ENCODE assay signal across 10 mouse cellular contexts in the genomic region with DNA sequence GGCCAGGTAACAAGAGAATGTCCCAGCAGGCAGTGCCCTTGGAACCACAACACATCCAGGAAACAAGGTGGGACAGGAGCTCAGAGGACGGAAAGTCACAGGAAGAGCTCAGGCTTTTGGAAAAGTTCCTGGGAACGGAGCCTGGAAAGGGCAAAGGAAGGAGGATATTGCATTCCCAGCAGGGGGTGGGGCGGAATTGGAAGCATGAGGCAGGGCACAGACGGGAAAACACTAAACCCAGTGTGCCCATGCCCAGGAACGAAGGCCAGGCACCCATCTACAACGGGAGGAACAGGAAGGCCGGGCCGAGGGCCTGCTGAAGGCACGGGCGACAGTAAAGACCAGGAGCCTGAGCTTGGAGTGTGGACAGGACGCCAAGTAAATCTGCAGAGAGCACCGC.
DNase-seq lines count a peak whose midpoint lies in the region; ATAC-seq and TF ChIP-seq lines count a peak whose summit lies in the region.
"Had no signal": no experiment of that assay in that cellular context is flagged by ENCODE, and none has a peak within 500 bp of the region (broad histone marks: within the 10 kb centered on the region; RNA-seq: fewer than 3 reads in every experiment).

No protein-coding gene starts in this region.

- H3K9me3 ChIP-seq in heart, postnatal 0 days (replicated peaks; ENCODE audit: control insufficient read depth, low read length) = no peaks in the 10 kb centered on the region
- H3K9me3 ChIP-seq: neural tube, embryonic 12.5 days had no signal

- H3K27ac ChIP-seq in left cerebral cortex, adult 2 months = no peak overlapping the region
- peak overlapping the region; percentile 93 for H3K27ac ChIP-seq in heart, postnatal 0 days (ENCODE audit: low read depth)
- H3K27ac ChIP-seq: neural tube, embryonic 12.5 days had no signal

- 17% methylated on average over 12 of the region's 12 CpGs for WGBS in heart, postnatal 0 days

- DNase-seq in left cerebral cortex, postnatal 4 days = peak; percentile 46
- no peak for DNase-seq in left cerebral cortex, adult 2 months (ENCODE audit: extremely low spot score in 1 of 2, low spot score in 2 of 2)
- DNase-seq in cerebellum, postnatal 10 days = peak; percentile 67 to 77
- peak; percentile 60 for DNase-seq in heart, postnatal 0 days (ENCODE audit: low spot score)
- peak; percentile 78 for DNase-seq in lung, postnatal 10 days
- DNase-seq in right cerebral cortex, adult 2 months (ENCODE audit: low spot score in 2 of 2) = no peak
- DNase-seq in right cerebral cortex, adult 18-20 months = no peak
- DNase-seq: layer of hippocampus, adult 9-11 months had no signal

- no peaks in the 10 kb centered on the region for H3K27me3 ChIP-seq in heart, postnatal 0 days (ENCODE audit: control insufficient read depth, insufficient read depth, low read length)
- H3K27me3 ChIP-seq: neural tube, embryonic 12.5 days had no signal

- peaks cover 38% of the 10 kb centered on the region for H3K4me1 ChIP-seq in heart, postnatal 0 days (ENCODE audit: control insufficient read depth, insufficient read depth)
- H3K4me1 ChIP-seq: neural tube, embryonic 12.5 days had no signal

- peak overlapping the region; percentile 42; the same call in 1 of the 2 replicates for H3K4me2 ChIP-seq in heart, postnatal 0 days (ENCODE audit: low read depth, low read length)
- H3K4me2 ChIP-seq: neural tube, embryonic 12.5 days had no signal

- TF ChIP-seq CTCF in left cerebral cortex, adult 2 months (IDR thresholded peaks at IDR 0.05) = no peak
- TF ChIP-seq CTCF in heart, postnatal 0 days (IDR thresholded peaks at IDR 0.05; ENCODE audit: low read depth) = no peak

- intact Hi-C loops in left cerebral cortex, postnatal 4 days (cut with DNase I) = no loop called here
- intact Hi-C loops in left cerebral cortex, adult 2 months (cut with DNase I) = no loop called here

- no peak overlapping the region for H3K4me3 ChIP-seq in left cerebral cortex, adult 2 months
- no peak overlapping the region for H3K4me3 ChIP-seq in heart, postnatal 0 days (ENCODE audit: low read depth, low read length)
- H3K4me3 ChIP-seq: neural tube, embryonic 12.5 days had no signal

- H3K36me3 ChIP-seq in heart, postnatal 0 days (replicated peaks; ENCODE audit: control insufficient read depth, insufficient read depth, low read length) = no peaks in the 10 kb centered on the region
- H3K36me3 ChIP-seq: neural tube, embryonic 12.5 days had no signal

- peak; percentile 35; the same call in 1 of the 2 replicates for TF ChIP-seq EP300 in heart, postnatal 0 days (IDR thresholded peaks at IDR 0.05; ENCODE audit: low read depth)

- peak overlapping the region; percentile 59 for H3K9ac ChIP-seq in heart, postnatal 0 days (replicated peaks; ENCODE audit: low read depth, low read length)
- H3K9ac ChIP-seq: neural tube, embryonic 12.5 days had no signal

- ATAC-seq in heart, postnatal 0 days (ENCODE audit: insufficient read depth, low read depth) = peak; percentile 59
- no peak for ATAC-seq in CD4-positive, CD25-positive, alpha-beta regulatory T cell, adult 4 months

Comparison
In these comparisons a context has a peak if more than half of its experiments do, and no peak if none do; other contexts are left out.
1. DNase-seq: peak in left cerebral cortex, postnatal 4 days (single experiment), cerebellum, postnatal 10 days (2 of 2), heart, postnatal 0 days (single experiment) and lung, postnatal 10 days (single experiment); none in left cerebral cortex, adult 2 months (0 of 2), right cerebral cortex, adult 2 months (0 of 2) and right cerebral cortex, adult 18-20 months (single experiment).